Mouse (Mus musculus) thymus, adult 2 months (tissue): ENCODE data around the gene Ccne1.

ENCODE experiments used
- CTCF ChIP-seq: fragments of 200-500 bp; IDR thresholded peaks from 2 replicates; pipeline ENCODE4 v1.5.1; 2012; ENCODE audit warnings: mild to moderate bottlenecking, control low read depth, low read length, moderate library complexity, borderline replicate concordance; ENCODE audit not compliant: control insufficient read depth, poor library complexity, insufficient read depth; ENCODE audit errors: extremely low read depth
- POLR2A ChIP-seq: fragments of 200-500 bp; IDR thresholded peaks from 2 replicates; pipeline ENCODE4 v1.6.1; 2012; ENCODE audit warnings: mild to moderate bottlenecking, low read length, control low read depth, moderate library complexity; ENCODE audit not compliant: control insufficient read depth, poor library complexity, insufficient read depth; ENCODE audit errors: extremely low read depth

- TF ChIP-seq CTCF: no peak
- TF ChIP-seq POLR2A: no peak
Measured at GRCm38 (mm10) chr7:38118594-38118993, 11.3 kb upstream of the Ccne1 start.
